Mouse (Mus musculus): ENCODE measurements around the gene Iyd.

The Iyd gene

DNA sequence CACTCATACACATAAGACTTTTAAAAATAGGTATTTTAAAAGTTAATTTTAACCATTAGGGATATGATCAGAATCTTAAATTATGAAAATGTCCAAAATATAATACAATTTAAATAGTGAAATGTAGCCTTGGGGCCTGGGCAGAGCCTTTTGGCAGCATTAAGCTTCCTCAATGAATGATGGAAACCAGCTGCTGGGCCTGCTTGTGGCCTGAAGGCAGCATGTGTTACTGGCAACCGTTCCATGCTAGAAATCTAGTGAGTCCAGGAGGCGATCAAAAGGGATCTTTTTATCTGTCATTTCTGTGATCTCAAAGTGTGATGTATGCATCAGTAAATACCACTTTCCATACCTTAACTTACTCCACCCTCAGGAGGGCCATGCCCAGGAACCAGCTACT, 9.3 kb downstream of the Iyd start:
- DNase-seq (ENCODE audit: low spot score in 2 of 2) = no peak

- no peak for DNase-seq (ENCODE audit: low spot score in 2 of 2)
These were observed 15.1 kb downstream of the Iyd start for GRCm38 (mm10) chr10:3555128-3555527.

- DNase-seq (ENCODE audit: low spot score in 2 of 2) = no peak
These were observed 16.5 kb downstream of the Iyd start for GRCm38 (mm10) chr10:3556538-3556937.

DNA sequence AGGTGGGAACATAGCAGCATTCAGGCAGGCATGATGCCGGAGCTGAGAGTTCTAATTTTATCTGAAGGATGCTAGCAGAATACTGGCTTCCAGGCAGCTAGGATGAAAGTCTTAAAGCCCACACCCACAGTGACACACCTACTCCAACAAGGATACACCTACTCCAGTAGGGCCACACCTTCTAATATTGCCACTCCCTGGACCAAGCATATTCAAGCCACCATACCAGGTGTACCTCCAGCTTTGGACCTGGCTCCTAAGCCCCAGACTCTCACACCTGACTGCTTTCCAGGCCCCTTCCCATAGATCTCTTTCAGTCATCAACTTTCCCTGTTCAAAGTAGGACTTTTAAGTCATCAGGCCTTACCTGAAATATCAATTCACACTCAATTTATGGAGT, 19.1 kb downstream of the Iyd start:
- no peak for DNase-seq (ENCODE audit: low spot score in 2 of 2)

GRCm38 (mm10) chr10:3562165-3562564, 22.1 kb downstream of the Iyd start:
- DNase-seq (ENCODE audit: low spot score in 2 of 2) = no peak

GRCm38 (mm10) chr10:3565126-3565525, 25.1 kb downstream of the Iyd start:
- no peak for DNase-seq (ENCODE audit: low spot score in 2 of 2)

DNA sequence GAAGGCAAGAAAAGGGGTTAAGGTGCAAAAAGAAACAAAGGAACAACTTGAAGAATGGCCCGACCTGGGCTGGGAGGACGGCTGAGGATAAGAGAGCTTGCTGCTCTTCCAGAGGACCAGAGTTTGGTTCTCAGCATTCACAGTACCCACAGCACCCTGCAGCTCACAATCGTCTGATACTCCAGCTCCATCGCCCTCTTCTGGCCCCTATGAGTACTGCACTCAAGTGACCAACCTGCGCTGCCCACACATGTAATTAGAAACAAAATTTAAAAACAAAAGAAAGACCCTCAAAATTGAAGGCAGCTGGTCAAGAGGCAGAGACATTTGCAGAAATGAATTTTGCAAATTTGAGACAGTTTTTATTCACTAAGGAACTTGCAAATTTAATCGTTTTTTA, 27.8 kb downstream of the Iyd start:
- DNase-seq (ENCODE audit: low spot score in 2 of 2) = no peak

DNA sequence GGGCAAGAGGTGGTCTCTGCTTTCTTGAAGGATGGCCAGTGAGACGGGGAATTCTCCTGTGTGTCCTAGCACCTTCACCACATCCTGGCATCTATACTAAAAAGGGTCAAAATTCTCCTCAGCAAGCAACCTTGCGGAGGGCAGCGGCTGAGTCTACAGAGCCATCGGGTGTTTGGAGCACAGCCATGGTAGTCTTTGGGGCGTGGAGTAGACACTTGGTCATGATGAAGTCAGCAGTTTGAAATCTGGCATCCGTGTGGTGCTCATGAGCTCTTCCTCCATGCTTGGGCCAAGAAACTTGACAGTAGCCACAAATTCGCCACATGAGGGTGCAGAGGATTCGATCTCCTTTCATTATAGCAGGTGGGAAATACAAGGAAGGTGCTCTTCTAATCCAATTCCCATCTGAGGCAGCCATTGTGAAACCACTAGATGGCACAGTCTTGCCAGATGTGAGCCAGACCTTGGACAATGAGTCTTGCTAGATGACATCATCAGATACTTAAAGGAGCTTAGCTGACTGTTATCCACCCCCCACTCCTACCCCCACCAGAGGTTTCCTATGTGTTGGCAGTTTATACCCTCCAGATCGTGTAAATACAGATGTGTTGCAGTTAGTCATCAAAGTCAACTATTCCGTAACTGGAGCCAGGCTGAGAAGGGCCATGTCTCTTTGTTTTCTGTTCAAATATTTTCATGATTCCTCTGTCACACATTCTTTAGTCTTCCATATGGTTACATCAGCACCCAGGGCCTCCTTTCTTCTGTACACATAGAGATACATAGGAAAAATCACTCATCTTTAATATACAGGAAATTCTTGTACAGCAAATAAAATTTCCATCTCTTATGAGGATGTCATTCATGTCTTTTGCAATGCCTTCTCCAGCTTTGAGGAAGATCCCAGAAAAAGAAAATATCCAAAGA, 32.9 kb downstream of the Iyd start:
- no peak for DNase-seq (ENCODE audit: low spot score in 2 of 2)

DNA sequence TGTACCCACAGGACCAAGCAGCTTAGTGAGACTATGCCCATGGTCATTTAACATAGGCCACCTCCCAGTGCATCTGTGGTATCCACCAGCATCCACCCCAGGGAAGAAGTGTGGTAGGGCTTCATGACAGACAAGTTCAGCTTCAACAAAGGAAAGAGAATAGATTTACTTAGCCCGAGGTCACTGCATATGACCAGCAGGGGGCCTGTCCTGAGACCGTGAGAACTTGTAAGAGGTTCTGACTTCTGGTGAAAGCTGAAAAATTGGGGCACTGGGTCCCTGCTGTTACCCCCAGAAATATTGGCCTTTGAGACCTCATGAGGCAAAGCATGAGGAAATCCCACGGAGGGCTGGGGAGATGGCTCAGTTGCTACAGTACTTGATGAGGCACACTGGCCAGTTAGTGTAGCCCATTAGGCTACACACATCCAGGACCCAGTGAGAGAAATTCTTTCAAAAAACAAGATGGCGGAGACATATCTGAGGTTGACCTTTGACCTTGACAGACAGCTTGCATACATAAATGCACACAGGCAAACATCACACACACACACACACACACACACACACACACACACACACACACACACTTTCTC, 34.0 kb downstream of the Iyd start:
- DNase-seq (ENCODE audit: low spot score in 2 of 2) = no peak

DNA sequence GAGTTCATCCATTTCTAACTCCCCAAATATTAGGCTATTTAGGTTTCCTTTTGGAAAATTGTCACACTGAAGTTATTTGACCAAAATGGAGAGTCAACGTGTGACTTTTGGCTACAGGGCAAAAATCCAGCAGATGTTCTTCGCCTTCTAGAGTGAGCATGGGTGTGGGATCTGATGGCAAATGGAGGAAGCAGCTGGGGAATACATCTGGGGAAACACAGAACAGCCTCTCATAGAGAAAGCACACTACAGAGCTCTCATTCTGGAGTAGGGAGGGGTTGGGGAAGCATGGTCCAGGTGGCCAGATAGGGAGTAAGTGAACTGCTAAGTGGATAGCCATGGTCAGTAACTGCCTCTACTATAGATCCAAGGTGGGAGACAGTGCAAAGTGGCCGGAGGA, 50.6 kb downstream of the Iyd start:
- no peak for DNase-seq (ENCODE audit: low spot score in 2 of 2)

DNA sequence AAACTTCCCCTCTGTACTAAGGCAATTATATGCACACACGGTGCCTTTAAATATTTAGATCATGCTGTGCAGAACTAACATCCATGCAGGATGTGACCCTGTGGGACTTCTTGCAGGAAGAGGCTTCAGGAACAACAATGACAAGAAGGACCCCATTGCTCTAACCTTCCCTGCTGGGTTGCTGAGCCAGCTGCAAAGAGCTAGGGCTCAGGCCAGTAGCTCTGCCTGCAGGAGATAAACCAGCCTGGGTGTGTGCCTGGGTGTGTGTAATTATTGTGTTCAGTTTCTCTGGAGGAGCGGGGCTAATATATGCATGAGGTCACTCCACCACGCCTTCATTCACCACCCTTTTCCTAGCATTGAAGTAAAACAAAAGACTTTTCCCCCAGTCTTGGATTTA, 51.8 kb downstream of the Iyd start:
- no peak for DNase-seq (ENCODE audit: low spot score in 2 of 2)

- no peak for DNase-seq (ENCODE audit: low spot score in 2 of 2)
These were observed 56.7 kb downstream of the Iyd start for GRCm38 (mm10) chr10:3596697-3597096.

DNA sequence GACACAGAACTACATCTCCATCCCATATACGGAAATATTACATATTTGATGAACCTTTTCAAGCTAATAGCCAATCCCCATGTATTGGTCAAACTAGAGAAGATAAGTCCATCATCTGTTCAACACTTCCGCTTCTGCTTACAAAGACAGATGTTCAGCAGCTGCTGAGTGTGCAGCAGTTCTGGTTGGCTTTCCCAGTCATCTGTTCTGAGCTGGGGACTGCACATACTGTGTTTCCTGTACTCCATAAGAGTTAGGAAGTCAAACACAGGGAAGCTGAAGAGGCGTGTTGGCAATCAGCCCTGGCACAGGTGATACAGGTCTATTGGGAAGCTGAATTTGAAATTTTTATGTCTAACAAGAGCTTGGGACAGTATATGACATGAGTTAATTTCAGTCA, 57.7 kb downstream of the Iyd start:
- no peak for DNase-seq (ENCODE audit: low spot score in 2 of 2)

Measured in urinary bladder, postnatal 4 days (tissue).